Mouse (Mus musculus): ENCODE data around the gene Pnlip. TPM values are rescaled to one million over a fixed set of nuclear protein-coding genes. Genes with fewer than 3 reads are reported as not detected.

Pnlip gene
- total and polyA plus RNA-seq, 3 experiments: 0.08 to 0.30 TPM; not detected in 1

- dilution Hi-C loops (cut with MboI; ENCODE audit: extremely low pct_ligation_motif_present, extremely low pct_unique_long_range_greater_than_20kb, low sequenced_read_pairs) (no loop called here), in situ Hi-C loops (cut with MboI; ENCODE audit: low pct_ligation_motif_present, low pct_unique_long_range_greater_than_20kb, low sequenced_read_pairs) (no loop called here)
- Histone ChIP-seq H3K9ac (ENCODE audit: insufficient read depth, low read depth) (no peak overlapping the region), H3K36me3 (replicated peaks in 1 of 2; ENCODE audit: control insufficient read depth in 1 of 2, insufficient read depth in 1 of 2, low read length in 1 of 2) (no peaks in the 10 kb centered on the region), H3K9me3 (replicated peaks; ENCODE audit: low read length) (no peaks in the 10 kb centered on the region), H3K4me3 (replicated peaks in 1 of 3; ENCODE audit: low read depth in 2 of 3, low read length in 2 of 3, poor library complexity in 1 of 3) (no peak overlapping the region), H3K4me2 (ENCODE audit: insufficient read depth, low read depth, poor library complexity, severe bottlenecking) (no peak overlapping the region), H3K79me2 (replicated peaks; ENCODE audit: control insufficient read depth, extremely low read depth, insufficient read depth, poor library complexity, severe bottlenecking) (no peaks in the 10 kb centered on the region), H3K27ac (ENCODE audit: insufficient read depth, low read depth) (no peak overlapping the region), H3K4me1 (ENCODE audit: control insufficient read depth in 1 of 2, insufficient read depth in 2 of 2) (peaks cover 3 to 21% of the 10 kb centered on the region in 2 experiments; a peak in 3 of 4 replicates), H3K27me3 (replicated peaks) (no peaks in the 10 kb centered on the region)
- TF ChIP-seq KAT2A (IDR thresholded peaks at IDR 0.05; ENCODE audit: insufficient replicate concordance, low read length) (no peak), POLR2A (IDR thresholded peaks at IDR 0.05; ENCODE audit: low read depth, low read length) (no peak), UBTF (IDR thresholded peaks at IDR 0.05; ENCODE audit: low read depth, low read length) (no peak), PAX5 (IDR thresholded peaks at IDR 0.05; ENCODE audit: low read length) (no peak)
- DNase-seq (ENCODE audit: extremely low read depth): no peak
Measured at GRCm38 (mm10) chr19:58664901-58665300, 12.6 kb downstream of the Pnlip start.

- Histone ChIP-seq H3K9me3 (replicated peaks; ENCODE audit: low read length) (no peaks in the 10 kb centered on the region), H3K79me2 (replicated peaks; ENCODE audit: control insufficient read depth, extremely low read depth, insufficient read depth, poor library complexity, severe bottlenecking) (no peaks in the 10 kb centered on the region), H3K4me3 (replicated peaks in 1 of 3; ENCODE audit: low read depth in 2 of 3, low read length in 2 of 3, poor library complexity in 1 of 3) (no peak overlapping the region), H3K9ac (ENCODE audit: insufficient read depth, low read depth) (no peak overlapping the region), H3K4me2 (ENCODE audit: insufficient read depth, low read depth, poor library complexity, severe bottlenecking) (no peak overlapping the region), H3K36me3 (replicated peaks in 1 of 2; ENCODE audit: control insufficient read depth in 1 of 2, insufficient read depth in 1 of 2, low read length in 1 of 2) (no peaks in the 10 kb centered on the region), H3K27me3 (replicated peaks) (no peaks in the 10 kb centered on the region), H3K27ac (ENCODE audit: insufficient read depth, low read depth) (no peak overlapping the region), H3K4me1 (ENCODE audit: control insufficient read depth in 1 of 2, insufficient read depth in 2 of 2) (peaks cover 0 to 7% of the 10 kb centered on the region in 2 experiments; a peak in 2 of 4 replicates)
- TF ChIP-seq SMC3 (IDR thresholded peaks at IDR 0.05; ENCODE audit: low read depth, low read length) (no peak), RCOR1 (conservative IDR thresholded peaks at IDR 0.05; ENCODE audit: low read depth, low read length) (no peak), MEF2A (IDR thresholded peaks at IDR 0.05; ENCODE audit: borderline replicate concordance, low read depth, low read length) (no peak), TCF12 (IDR thresholded peaks at IDR 0.05; ENCODE audit: low read depth, low read length) (no peak), TBP (conservative IDR thresholded peaks at IDR 0.05; ENCODE audit: low read depth, low read length) (no peak), MAFK (IDR thresholded peaks at IDR 0.05; ENCODE audit: insufficient replicate concordance, low read length) (no peak), SIN3A (IDR thresholded peaks at IDR 0.05; ENCODE audit: low read length) (no peak), EP300 (IDR thresholded peaks at IDR 0.05; ENCODE audit: low read length) (no peak), IRF4 (IDR thresholded peaks at IDR 0.05; ENCODE audit: low read depth, low read length) (no peak), POLR2A (IDR thresholded peaks at IDR 0.05; ENCODE audit: low read depth, low read length) (no peak), NRF1 (IDR thresholded peaks at IDR 0.05; ENCODE audit: low read depth, low read length) (no peak), E2F4 (IDR thresholded peaks at IDR 0.05; ENCODE audit: insufficient replicate concordance, low read depth, low read length) (no peak), HCFC1 (IDR thresholded peaks at IDR 0.05; ENCODE audit: low read depth, low read length) (no peak), USF1 (IDR thresholded peaks at IDR 0.05; ENCODE audit: low read depth, low read length) (no peak), KAT2A (IDR thresholded peaks at IDR 0.05; ENCODE audit: insufficient replicate concordance, low read length) (no peak)
- no peak for DNase-seq (ENCODE audit: extremely low read depth)
- in situ Hi-C loops (cut with MboI; ENCODE audit: low pct_ligation_motif_present, low pct_unique_long_range_greater_than_20kb, low sequenced_read_pairs): no loop called here
- dilution Hi-C loops (cut with MboI; ENCODE audit: extremely low pct_ligation_motif_present, extremely low pct_unique_long_range_greater_than_20kb, low sequenced_read_pairs): no loop called here
Measured at GRCm38 (mm10) chr19:58674644-58675043, 22.3 kb downstream of the Pnlip start.

All from CH12.LX (cell line).